Mouse (Mus musculus) kidney, postnatal 4 days (tissue): ENCODE results near the gene Kif14.
A peak's percentile ranks its signal among the peaks of the same experiment; 100 is the strongest.

Experiments
- DNase-seq, 2 experiments: peaks; one replicate each; pipeline ENCODE4 v3.0.0; 2021; ENCODE audit warnings: mixed read lengths in 2 of 2

Gene Kif14

GRCm38 (mm10) chr1:136557436-136557835, 91.3 kb downstream of the Kif14 start:
- DNase-seq: no peak

- no peak for DNase-seq
These were observed 92.6 kb downstream of the Kif14 start for GRCm38 (mm10) chr1:136558762-136559161.

- peak; percentile 44 to 61 for DNase-seq
These were observed 93.1 kb downstream of the Kif14 start for GRCm38 (mm10) chr1:136559284-136559683.

GRCm38 (mm10) chr1:136559774-136560173, 93.6 kb downstream of the Kif14 start:
- DNase-seq: peak; percentile 55 to 67

GRCm38 (mm10) chr1:136561823-136562222, 95.7 kb downstream of the Kif14 start:
- DNase-seq: no peak

GRCm38 (mm10) chr1:136563149-136563548, 97.0 kb downstream of the Kif14 start:
- DNase-seq: no peak

- peak in 1 of 2 experiments; percentile 31 for DNase-seq
These were observed 98.8 kb downstream of the Kif14 start for GRCm38 (mm10) chr1:136564963-136565362.

GRCm38 (mm10) chr1:136566386-136566785, 100.2 kb downstream of the Kif14 start:
- DNase-seq: no peak

GRCm38 (mm10) chr1:136567641-136568040, 101.5 kb downstream of the Kif14 start:
- DNase-seq: no peak

- DNase-seq: no peak
These were observed 102.6 kb downstream of the Kif14 start for GRCm38 (mm10) chr1:136568738-136569194.

- DNase-seq: no peak
These were observed 103.1 kb downstream of the Kif14 start for GRCm38 (mm10) chr1:136569206-136569605.

GRCm38 (mm10) chr1:136569626-136570297, 103.6 kb downstream of the Kif14 start:
- DNase-seq: peak in 1 of 2 experiments; percentile 37

- peak in 1 of 2 experiments; percentile 37 for DNase-seq
These were observed 104.1 kb downstream of the Kif14 start for GRCm38 (mm10) chr1:136570298-136570653.

- no peak for DNase-seq
These were observed 104.8 kb downstream of the Kif14 start for GRCm38 (mm10) chr1:136570976-136571375.

- DNase-seq: no peak
These were observed 105.4 kb downstream of the Kif14 start for GRCm38 (mm10) chr1:136571530-136571929.

GRCm38 (mm10) chr1:136577890-136578663, 111.9 kb downstream of the Kif14 start:
- DNase-seq: peak; percentile 45 to 67

- DNase-seq: no peak
These were observed 113.2 kb downstream of the Kif14 start for GRCm38 (mm10) chr1:136579360-136579759.

- no peak for DNase-seq
These were observed 114.1 kb downstream of the Kif14 start for GRCm38 (mm10) chr1:136580266-136580665.
